Mouse (Mus musculus) midbrain, postnatal 0 days (tissue): ENCODE data around the gene Csk. TPM values are rescaled to one million over a fixed set of nuclear protein-coding genes. Genes with fewer than 3 reads are reported as not detected.

Experiments used
- ATAC-seq: fragments of 200-750 bp; cut with Nextera tagmentation; 2 replicates; pipeline ENCODE4 v1.8.0; 2017; ENCODE audit warnings: moderate number of reproducible peaks, mild to moderate bottlenecking, moderate TSS enrichment, moderate library complexity; ENCODE audit not compliant: low FRiP score
- DNase-seq: peaks from one replicate; pipeline ENCODE4 v3.0.0-alpha.2; 2015; ENCODE audit warnings: low spot score
- H3K27ac ChIP-seq: fragments of 300-500 bp; sonication (generic); 2 replicates; pipeline ENCODE4 v1.5.1; 2014; ENCODE audit warnings: low read depth, mild to moderate bottlenecking, low read length, mixed read lengths
- H3K27me3 ChIP-seq: fragments of 300-500 bp; sonication (generic); 2 replicates; pipeline ENCODE4 v1.6.1; 2014; ENCODE audit warnings: low read length, control low read depth, mixed read lengths; ENCODE audit not compliant: insufficient read depth
- H3K36me3 ChIP-seq: fragments of 300-500 bp; sonication (generic); 2 replicates; pipeline ENCODE4 v1.6.1; 2014; ENCODE audit warnings: low read length, control low read depth, mixed read lengths; ENCODE audit not compliant: insufficient read depth
- H3K4me1 ChIP-seq: fragments of 300-500 bp; sonication (generic); 2 replicates; pipeline ENCODE4 v1.6.1; 2014; ENCODE audit warnings: mild to moderate bottlenecking, control low read depth, antibody characterized with exemption, low read length, mixed read lengths; ENCODE audit not compliant: insufficient read depth
- H3K4me2 ChIP-seq: fragments of 300-500 bp; sonication (generic); 2 replicates; pipeline ENCODE4 v1.6.1; 2014; ENCODE audit warnings: low read depth, mild to moderate bottlenecking, low read length, mixed read lengths; ENCODE audit not compliant: poor library complexity, severe bottlenecking
- H3K4me3 ChIP-seq: fragments of 300-500 bp; sonication (generic); 2 replicates; pipeline ENCODE4 v1.5.1; 2014; ENCODE audit warnings: low read depth, mild to moderate bottlenecking, low read length, moderate library complexity
- H3K9ac ChIP-seq: fragments of 300-500 bp; sonication (generic); replicated peaks from 2 replicates; pipeline ENCODE4 v1.6.1; 2014; ENCODE audit warnings: mild to moderate bottlenecking, low read length, moderate library complexity, mixed read lengths; ENCODE audit not compliant: poor library complexity, severe bottlenecking
- H3K9me3 ChIP-seq: fragments of 300-500 bp; sonication (generic); 2 replicates; pipeline ENCODE4 v1.6.1; 2016; ENCODE audit warnings: low read length, control low read depth
- CTCF ChIP-seq: IDR thresholded peaks from 2 replicates; pipeline ENCODE4 v1.5.1; 2016; ENCODE audit warnings: antibody characterized with exemption, mild to moderate bottlenecking
- WGBS: fragments of 180-500 bp; shearing (Covaris S2); extraction: QIAGEN DNeasy Blood & Tissue Kit; methylation state at CpG from one replicate; pipeline ENCODE4 v1.1.7; 2014; 5-methylcytosine and 5-hydroxymethylcytosine counted together
- polyA plus RNA-seq: library from polyadenylated mRNA; unstranded; fragments of >200 nt; fragmentation: Nextera tagmentation; extraction: Ambion mirVana; gene quantifications from 2 replicates; pipeline ENCODE4 v1.2.1, GENCODE M21; 2015
- total RNA-seq: library from RNA; depleted of rRNA; stranded (reverse); fragments of >200 nt; gene quantifications from 2 replicates; pipeline ENCODE4 v1.2.3, GENCODE M21; 2014; rRNA removed

Csk gene
- total RNA-seq (133 and 152 TPM in 2 replicates), polyA plus RNA-seq (42.4 and 45.5 TPM in 2 replicates)

DNA sequence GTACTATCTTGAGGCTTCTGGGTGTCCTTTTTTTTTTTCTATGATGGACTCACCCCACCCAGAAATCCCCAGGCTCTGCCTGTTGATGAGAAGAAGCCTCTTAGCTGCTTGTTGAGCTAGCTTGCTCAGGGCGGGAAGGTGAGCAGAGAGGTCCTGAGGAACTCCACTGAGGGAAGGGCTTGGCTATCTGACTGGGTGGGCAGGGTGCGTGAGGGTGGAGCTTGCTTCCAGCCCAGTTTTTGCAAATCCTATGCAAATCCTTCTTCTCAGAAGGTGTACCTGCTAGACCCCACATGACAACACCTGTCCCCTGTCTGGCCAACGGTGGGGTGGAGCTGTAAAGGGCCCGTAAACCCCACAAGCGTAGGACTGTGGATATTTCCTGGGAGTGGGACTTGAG is at the start of gene Csk:
Gene Csk (minus strand): TSS at position 349 of the 400 bp plus-strand sequence.
- no peak within 1 kb of the TSS for H3K27ac ChIP-seq
- ATAC-seq (no peak), DNase-seq (no peak)
- no peak for TF ChIP-seq CTCF
- no peak within 1 kb of the TSS for H3K9ac ChIP-seq
- WGBS: 43% methylated on average over 5 of the region's 5 CpGs
- H3K36me3 ChIP-seq: no peaks in the 10 kb centered on the region
- H3K4me2 ChIP-seq: no peak within 1 kb of the TSS
- H3K4me1 ChIP-seq: no peaks in the 10 kb centered on the region
- H3K4me3 ChIP-seq: no peak within 1 kb of the TSS
- no peaks in the 10 kb centered on the region for H3K9me3 ChIP-seq
- no peaks in the 10 kb centered on the region; the same call in 1 of the 2 replicates for H3K27me3 ChIP-seq

DNA sequence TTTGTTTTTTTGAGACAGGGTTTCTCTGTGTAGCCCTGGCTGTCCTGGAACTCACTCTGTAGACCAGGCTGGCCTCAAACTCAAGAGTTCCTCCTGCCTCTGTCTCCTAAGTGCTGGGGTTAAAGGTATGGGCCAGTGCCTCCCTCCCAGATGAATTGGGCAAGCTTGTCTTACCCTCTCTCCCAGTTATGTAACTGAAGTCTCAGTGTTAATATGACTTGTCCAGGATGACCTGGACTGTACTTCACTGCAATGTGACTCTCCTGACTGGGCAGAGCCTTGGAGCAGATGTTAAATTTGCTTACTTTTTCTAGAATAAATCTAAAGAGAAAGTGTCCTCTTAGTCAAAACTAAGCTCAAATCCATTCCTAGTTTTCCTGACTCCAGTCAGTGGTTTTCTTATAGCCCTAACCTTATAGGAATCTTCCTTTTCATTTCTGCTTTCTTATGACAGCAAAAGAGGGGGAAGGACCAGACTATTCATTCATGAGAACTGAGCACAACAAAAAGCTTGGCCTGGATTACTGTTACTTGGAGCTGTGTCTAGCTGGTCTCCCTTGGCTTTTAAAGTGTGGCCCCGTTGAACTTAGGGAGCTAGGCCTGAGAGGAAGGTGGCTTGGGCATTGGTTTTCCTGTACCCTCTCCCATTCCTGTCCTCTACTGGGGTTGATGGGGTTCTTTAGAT is 45.2 kb upstream of the Csk start:
- WGBS: 81% methylated on average over 1 of the region's 1 CpGs
- DNase-seq (peak; percentile 62), ATAC-seq (no peak)
- TF ChIP-seq CTCF: no peak
- Histone ChIP-seq H3K36me3 (no peaks in the 10 kb centered on the region), H3K9ac (no peak overlapping the region), H3K27me3 (peaks cover 5% of the 10 kb centered on the region; the same call in 1 of the 2 replicates), H3K4me2 (no peak overlapping the region), H3K4me3 (no peak overlapping the region), H3K4me1 (0 out of 2 replicates have a peak, but pooled peaks cover 6% of the 10 kb centered on the region), H3K9me3 (no peaks in the 10 kb centered on the region), H3K27ac (no peak overlapping the region)

DNA sequence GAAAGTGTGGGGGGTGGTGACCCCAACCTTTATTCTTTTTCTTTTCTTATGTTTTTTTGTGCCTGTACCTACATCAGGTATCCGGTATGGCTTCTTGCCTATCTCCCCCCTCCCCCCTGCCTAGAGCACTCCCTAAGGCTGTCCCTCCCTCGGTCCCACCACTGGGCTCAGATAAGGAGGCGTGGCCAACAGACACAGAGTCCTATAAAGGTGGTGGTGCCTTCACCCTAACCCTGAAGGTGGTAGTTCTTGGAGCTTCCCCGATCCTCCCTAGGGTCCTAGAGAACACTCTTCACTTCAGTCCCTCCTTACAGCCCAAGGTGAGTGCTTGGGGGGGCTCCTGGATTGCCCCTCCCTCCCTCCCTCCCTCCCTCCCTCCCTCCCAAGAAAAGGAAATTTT is 43.9 kb upstream of the Csk start:
- Histone ChIP-seq H3K9ac (no peak overlapping the region), H3K9me3 (no peaks in the 10 kb centered on the region), H3K4me2 (no peak overlapping the region), H3K4me3 (0 out of 2 replicates have a peak overlapping the region, but pooled peaks have one; percentile 50), H3K27me3 (peaks cover 5% of the 10 kb centered on the region; the same call in 1 of the 2 replicates), H3K36me3 (no peaks in the 10 kb centered on the region), H3K4me1 (0 out of 2 replicates have a peak, but pooled peaks cover 6% of the 10 kb centered on the region), H3K27ac (no peak overlapping the region)
- DNase-seq (no peak), ATAC-seq (no peak)
- no peak for TF ChIP-seq CTCF
- 20% methylated on average over 4 of the region's 4 CpGs for WGBS

DNA sequence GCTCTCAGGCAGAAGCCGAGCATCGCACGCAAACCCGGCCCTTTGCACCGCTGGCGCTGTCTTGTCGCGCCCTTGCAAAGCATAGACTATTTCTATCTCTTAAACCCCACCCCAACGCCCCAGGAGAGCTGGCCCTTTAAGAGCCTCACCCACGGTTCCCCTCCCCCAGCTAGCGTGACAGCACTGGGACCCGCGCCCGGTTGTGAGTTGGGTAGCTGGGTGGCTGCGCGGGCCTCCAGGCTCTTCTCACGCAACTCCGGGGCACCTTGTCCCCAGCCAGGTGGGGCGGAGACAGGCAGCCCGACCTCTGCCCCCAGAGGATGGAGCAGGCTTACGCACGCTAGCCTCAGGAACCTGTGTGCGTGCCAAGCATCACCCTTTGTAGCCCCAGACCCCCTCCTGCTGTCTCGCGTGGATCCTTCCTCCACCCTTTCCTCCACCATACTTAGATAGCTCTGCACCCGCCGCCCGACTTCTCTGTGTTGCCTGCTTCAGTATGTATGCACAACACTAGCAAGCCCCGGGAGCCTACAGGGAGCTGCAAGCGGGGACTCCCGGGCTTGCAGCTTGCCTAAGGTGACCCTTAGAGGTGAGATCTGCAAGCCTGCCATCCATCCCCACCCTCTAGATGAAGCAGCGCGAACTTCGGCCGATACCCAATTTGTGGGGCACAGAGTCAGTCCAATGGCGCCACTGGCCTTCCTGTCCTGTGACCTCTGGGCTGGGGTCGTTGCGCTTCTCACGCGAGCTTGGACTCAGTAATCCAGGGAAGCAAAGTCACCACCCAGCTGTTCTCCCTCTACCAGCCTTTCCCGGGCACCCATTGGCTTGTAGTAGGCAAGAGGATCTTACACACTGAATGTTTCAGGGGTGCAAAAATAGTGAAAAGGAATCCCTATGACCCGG is 43.2 kb upstream of the Csk start:
- no peak for TF ChIP-seq CTCF
- Histone ChIP-seq H3K4me1 (0 out of 2 replicates have a peak, but pooled peaks cover 6% of the 10 kb centered on the region), H3K9me3 (no peaks in the 10 kb centered on the region), H3K9ac (peak overlapping the region; percentile 76), H3K27ac (peak overlapping the region; percentile 18; the same call in 1 of the 2 replicates), H3K4me2 (peak overlapping the region; percentile 97), H3K4me3 (peak overlapping the region; percentile 50), H3K27me3 (peaks cover 5% of the 10 kb centered on the region; the same call in 1 of the 2 replicates), H3K36me3 (no peaks in the 10 kb centered on the region)
- DNase-seq (peak; percentile 58), ATAC-seq (peak; percentile 74)
- WGBS: 2% methylated on average over 41 of the region's 42 CpGs

DNA sequence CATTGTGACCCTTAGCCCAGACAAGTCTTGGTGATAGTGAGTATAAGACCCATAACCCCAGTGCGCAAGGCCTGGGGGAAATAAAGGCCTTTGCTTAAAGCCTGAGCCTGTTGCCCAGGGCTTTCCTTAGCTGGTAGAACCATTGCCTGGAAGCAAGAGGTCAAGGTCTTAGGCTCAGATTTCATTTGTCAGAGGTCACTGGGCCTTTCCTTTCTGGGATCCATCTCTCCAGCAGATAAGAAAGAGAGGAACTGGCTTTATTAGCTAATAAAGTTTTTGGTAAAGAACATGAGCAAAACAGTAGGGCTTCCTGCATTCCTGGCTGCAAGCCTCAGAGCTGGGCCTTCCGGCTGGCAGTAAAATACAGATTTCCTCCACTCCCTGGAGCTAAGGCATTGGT is 40.7 kb upstream of the Csk start:
- DNase-seq: no peak
- Histone ChIP-seq H3K9ac (no peak overlapping the region), H3K4me3 (no peak overlapping the region), H3K27ac (no peak overlapping the region), H3K4me1 (0 out of 2 replicates have a peak, but pooled peaks cover 6% of the 10 kb centered on the region), H3K27me3 (peaks cover 5% of the 10 kb centered on the region; the same call in 1 of the 2 replicates), H3K4me2 (no peak overlapping the region), H3K36me3 (no peaks in the 10 kb centered on the region), H3K9me3 (no peaks in the 10 kb centered on the region)
- ATAC-seq: no peak
- no peak for TF ChIP-seq CTCF
- 81% methylated on average over 2 of the region's 2 CpGs for WGBS
